Mouse (Mus musculus) layer of hippocampus, adult 9-10 months (tissue): ENCODE results near the gene Scgb1b30.
"Not testable (repeated sequence)": the region's sequence is repeated elsewhere in the genome, so short reads cannot be mapped to it uniquely, and the experiment has no call there.

Experiments used
- DNase-seq: peaks from one replicate; pipeline ENCODE4 v3.0.0; 2022; ENCODE audit warnings: low spot score

Gene Scgb1b30

DNA sequence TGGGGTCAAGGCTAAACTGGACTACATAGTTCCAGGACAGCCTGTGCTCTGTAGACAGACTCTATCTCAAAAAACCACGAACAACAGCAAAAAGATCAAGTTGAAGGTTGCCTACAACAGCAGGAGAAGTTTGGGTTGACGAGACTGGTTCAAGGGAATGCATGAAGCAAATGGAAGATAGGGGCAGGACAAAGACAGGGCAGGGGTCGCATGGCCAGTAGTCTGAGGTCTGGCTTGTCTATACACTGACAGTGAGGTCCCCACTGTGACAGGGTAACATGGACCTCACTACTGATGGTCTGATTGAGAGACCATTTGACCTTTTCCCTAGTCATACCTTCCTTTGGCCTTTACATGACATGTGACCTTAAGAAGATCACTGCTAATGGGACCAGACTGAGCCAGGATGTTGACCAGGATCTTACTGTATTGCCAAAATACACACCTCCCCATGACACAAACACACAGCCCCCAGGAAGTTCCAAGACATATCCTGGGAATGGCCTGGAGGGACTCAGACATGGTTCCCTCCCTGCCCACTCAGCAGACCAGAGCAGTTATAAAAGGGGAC lies at the start of gene Scgb1b30:
Gene Scgb1b30, plus strand, starts transcription at position 521 of the 571 bp plus-strand sequence.
- no peak for DNase-seq

DNA sequence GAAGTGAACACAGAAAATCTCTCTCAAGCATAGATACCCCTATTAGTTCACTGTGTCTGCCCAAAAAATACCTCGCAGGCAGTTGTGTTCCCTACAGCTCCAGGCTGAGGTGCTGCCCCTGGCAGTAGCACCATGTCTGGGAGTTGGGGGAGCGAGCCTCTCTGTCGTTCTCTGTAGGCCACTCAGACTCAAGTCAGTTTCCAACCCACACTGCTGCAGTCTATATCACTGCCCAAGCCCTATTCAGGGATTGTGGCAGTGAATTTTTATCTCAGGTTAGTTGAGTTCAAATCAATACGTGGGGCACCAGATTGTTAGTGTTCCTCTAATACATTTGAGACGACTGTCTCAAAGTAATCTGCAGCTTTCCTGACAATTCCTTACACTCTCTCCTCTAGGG lies 27.1 kb upstream of the Scgb1b30 start:
- DNase-seq: not testable (repeated sequence)

DNA sequence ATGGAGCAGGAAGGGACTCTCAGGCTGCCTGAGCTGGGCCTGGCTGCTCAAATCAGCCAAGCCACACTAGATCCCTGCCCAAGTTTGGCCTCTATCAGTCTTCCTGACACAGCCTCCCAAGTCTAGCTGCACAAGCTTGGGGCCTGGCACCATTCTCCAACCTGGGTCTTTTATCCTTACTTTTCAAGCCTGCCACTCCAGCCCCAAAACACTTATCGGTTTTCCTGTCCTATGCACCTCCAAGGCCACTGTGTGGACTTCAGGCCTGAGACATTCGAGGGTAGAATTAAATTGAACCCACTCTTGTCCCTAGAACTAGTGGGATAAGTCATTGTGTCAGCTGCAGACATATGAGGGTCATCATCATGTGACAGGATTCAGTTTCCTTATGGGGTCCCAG lies 4.8 kb downstream of the Scgb1b30 start:
- no peak for DNase-seq

DNA sequence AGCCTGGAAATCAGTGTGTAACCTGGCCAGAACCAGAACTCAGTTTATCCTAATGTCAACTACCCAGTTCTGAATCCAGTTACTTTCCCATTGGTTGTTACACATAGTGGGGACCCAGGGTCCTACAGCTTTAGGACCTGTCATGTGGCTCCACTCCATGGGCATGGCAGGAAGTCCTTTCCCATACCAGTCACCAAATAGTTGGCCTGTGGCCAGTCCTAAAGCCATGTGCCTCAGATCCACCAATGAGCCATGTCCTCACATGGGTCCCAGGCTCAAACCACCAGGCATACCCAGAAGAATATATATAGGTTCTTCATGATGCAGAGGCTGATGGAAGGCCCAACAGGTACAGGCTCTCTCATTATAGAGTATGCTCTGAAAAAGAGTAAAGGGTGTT lies 6.0 kb downstream of the Scgb1b30 start:
- no peak for DNase-seq

DNA sequence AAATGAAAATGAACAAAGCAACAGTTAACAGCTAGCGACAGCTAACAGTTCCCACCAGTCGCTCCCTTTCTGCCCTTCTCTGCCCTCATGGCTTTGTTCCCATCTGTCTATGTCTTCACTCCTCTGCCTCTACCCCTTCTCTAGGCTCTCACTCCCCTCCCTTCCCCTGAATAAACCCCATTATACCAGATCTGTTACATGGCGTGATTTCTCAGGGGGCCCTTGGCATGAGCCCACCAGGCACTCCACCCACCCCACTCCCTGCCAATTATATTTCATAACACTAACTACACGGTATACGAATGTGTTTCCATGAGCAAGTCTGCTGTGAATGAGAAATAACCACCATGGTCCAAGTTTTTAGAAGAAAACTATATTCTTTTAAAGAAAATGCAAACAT lies 14.0 kb downstream of the Scgb1b30 start:
- DNase-seq: no peak

DNA sequence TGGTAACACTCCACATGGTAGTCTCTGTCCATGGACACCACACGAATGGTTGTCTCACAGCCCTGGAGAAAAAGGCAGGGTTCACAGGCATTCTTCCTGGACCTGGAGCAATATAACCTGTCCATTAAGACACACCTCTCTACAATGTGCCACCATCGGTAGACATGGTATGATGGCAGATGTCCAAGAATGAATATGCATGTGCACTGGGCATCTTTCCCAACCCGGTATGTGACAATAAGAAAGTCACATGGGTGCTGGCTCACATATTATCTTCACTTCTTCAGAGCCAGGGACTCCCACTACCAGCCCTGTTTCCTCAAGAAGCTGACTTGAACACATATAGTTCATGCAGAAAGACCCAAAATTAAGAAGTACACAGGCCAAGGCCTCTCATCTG lies 21.4 kb downstream of the Scgb1b30 start:
- no peak for DNase-seq

DNA sequence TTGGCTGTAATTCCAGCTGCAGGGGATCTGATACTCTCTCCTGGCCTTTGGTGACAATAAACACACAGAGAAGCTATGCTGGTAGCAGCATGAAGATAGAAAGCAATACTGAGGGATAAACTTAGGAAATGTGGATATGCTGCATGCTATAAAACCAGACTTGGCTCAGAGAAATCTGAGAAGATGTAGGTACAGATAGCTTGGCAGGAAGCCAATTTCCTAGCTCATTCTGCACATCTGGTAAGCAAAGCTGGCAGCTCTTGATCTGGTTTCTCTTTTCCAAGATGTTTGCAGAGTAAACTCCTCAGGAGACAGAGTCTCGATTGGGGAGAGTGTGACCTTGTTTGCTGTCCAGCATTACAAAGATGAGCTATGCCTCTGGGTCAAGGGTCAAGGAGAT lies 25.4 kb downstream of the Scgb1b30 start:
- not testable (repeated sequence) for DNase-seq

DNA sequence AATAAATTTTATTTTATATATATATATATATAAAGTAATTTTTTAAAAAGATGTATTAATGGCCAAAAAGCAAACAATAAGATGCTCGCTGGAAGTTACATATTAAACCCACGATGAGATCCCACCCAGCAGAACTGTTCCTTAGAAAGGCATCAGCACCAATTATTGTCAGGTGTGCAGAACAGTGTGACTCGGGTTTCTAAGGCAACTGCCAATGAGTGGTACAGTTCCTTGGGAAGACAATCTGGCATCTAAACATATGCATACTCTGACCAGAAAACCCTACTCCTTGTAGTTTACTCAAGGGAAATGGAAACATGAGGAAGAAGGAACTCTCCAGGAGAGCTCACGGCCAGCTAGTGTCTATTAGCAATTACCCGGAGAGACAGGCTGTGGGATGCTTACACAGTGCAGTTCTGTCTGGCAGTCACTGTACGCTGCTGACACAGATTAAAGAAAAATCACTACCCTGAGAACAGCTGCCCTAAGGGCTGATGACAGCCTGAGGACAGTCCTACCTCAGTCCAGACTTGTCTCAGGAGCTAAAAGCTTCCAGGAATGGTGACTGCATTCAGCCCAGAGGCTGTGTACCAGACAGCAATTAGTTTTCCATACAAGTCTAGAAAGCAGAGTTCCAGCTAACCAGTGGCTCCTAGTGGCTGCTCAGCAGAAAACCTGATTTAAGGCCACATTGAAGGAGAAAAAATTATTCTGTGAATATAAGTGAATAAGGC lies 27.9 kb downstream of the Scgb1b30 start:
- no peak for DNase-seq

DNA sequence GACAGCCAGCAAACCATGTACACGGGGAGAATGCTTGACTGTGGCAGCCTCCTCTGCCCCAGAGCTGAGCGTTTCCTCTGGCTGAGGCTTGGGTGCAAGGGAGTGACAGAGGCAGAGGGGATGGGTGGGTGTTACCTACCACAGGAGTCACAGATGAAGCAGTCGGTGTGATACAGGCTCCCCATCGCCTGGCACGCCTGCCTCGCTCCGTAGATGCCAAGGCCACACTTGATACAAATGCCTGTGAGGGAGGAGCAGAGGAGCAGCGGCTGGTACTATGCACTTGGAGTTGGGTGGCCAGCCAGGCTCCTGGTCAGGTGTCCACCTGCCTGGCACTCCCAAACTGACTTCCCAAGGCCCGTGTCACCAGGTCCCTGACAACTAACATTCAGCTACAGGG lies 30.1 kb downstream of the Scgb1b30 start:
- no peak for DNase-seq

DNA sequence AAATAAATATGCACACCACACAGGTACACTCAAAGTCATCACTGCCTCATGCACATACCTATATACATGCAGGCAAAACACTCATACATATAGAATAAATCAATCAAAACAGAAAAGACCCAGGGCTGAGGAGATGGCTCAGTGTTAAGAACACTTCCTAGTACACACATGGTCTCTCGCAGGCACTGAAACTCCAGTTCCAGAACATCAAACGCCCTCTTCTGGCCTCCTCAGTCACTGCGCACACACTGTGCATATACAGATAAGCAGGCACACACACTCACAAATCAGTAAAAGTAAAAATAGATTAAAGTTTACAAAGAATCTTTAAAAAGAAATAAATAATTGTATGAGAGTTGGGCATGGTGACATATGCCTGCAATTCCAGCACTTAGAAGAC lies 31.1 kb downstream of the Scgb1b30 start:
- DNase-seq: no peak

DNA sequence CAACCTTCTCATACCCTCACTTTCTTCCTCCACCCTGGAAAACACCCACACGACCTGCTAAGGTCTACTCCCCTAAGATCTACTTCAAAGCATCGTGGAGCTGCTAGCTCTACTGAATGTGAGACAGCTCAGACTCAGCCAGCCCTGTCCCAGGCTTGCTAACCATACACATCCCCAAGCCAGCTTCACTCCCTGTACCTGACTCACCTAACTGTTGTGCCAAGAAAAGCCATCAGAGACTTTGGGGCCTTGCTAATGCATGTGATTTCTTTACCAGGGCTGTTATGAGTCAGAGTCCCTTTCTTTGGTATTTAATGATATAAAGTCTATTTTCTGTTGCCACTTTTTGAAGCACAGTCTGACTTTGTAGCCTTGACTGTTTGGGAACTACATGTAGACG lies 35.9 kb downstream of the Scgb1b30 start:
- no peak for DNase-seq

DNA sequence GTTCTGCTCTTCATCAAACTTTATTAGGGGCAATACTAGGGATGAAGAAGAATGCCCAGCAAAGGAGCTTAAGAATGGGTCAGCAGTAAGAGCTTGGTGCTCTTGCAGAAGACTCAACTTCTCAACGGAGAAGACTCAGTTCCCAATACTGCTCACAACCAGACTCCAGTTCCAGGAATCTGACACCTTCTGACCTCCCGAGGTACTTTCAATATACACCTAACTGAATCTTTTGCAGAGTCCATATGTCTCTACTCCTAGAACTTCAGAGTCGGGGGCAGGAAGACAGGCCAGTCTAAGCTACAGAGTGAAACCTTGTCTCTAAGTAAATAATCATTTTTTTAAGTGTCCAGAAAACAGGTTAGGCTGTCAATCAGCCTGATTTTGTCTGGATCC lies 36.7 kb downstream of the Scgb1b30 start:
- DNase-seq: no peak

DNA sequence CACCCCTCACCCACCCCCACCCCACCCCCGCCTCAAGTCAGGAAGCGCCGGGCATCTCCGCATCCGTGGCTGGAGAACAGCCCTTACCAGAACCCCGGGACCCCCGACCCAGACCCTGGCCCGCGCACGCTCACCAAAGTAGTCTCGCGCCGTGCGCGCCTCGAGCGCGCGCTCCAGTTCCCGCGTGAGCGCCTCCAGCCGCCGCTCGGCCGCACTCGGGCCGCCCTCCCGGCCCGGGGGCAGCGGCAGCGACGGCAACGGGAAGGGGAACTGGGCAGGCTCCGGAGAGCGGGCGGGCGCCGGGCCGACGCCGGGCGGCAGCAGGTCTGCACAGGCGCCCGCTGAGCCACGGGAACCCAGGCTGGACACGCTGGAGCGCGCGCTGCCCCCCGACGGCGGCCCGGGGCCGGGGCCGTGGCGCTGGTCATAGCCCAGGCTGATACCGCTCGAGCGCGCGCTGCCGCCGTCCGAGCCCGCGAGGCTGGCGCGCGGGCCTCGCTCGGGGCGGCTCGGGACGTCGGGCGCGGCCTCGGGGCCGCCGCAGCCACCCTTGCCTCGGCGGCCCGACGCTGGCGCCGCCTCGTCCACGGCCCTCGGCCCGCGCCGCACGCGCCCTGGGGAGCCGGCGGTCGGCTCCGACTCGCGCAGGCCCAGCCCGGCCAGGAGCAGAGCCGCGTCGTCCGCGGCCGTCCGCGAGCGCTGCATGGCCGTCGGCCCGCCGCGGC lies 37.3 kb downstream of the Scgb1b30 start:
- DNase-seq: no peak

DNA sequence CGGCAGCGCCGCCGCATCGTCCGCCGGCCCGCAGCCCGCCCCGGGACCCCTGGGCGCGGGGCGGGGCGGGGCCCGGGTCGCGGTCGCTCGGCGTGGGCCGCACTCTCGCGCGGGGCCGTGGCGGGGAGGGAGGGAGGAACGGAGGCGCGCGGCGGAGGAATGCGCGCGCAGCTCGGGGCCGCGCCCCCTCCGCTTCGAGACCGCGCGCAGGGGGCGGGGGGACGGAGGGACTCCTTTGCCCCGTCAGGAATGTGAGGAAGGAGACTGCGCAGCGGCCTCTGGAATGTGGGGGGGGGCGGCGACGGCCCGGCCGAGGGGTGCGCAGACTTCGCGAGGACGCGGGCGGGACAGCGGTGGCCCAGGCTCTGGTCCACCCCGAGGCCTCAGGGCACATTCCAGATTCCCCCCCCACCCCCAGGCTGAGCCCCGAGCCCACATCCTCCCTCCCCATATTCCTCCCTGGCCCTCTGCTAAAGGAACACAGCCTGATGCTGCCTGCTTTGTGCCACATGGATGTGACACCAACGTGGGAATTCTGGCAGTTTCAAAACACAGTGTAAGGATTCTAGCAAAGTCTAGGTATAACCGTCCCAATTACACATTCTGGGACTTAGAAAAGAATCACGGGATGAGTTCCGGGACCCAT lies 38.0 kb downstream of the Scgb1b30 start, which contains the start of gene Wtip:
Gene Wtip, minus strand, starts transcription at position 152 of the 646 bp plus-strand sequence.
- no peak for DNase-seq

DNA sequence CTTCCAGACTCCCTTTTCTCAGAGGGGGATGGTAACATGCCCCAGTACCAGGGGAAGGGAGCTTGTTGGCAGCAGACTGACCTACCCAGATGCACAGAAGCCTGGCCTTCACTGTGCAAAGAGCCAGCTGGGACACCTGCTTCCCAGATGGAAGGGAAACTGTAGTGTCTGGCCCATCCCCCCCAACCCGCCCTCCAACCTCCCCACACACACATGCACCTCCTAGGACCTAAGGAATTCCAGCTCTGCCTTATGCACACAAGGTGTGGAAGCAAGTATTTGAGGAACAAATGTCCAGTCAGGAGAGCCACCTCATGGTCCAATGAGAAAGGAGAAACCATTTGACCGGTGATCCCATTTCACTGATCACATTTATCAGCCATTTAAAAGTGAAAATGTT lies 39.1 kb downstream of the Scgb1b30 start:
- DNase-seq: no peak

DNA sequence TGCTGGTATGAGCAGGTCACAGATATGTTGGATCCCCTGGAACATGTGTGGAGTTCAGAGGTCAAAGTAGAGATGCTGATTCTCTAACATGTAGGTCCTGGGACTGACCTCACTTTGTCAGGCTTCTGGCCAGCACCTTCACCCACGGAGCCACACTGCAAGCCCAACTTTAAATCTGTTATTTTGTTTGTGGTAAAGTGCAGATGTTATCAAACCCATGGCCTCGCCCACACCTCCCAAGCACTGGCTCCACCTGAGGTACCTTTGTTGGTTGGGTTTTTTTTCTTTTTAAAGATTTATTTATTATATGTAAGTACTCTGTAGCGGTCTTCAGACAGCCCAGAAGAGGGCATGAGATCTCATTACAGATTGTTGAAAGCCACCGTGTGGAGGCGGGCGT lies 44.3 kb downstream of the Scgb1b30 start:
- no peak for DNase-seq

DNA sequence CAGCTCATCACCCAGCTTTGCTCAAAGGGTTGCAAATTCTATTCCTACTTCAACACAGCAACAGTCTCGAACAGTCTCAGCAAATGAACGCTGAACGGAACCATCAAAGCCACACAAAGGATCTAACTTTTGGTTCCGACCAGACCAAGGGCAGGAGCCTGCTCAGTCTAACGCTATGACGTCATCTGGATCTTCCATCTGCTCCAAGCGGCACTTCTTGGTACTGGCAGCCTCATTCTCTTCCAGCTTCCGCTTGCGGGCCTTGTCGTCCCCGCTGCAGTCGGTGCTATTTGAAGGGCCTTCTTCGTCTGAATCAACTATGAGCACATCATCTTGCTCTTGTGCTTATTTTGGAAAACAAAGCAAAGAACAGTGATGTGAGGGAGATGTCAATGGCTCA lies 45.9 kb downstream of the Scgb1b30 start:
- DNase-seq: no peak

DNA sequence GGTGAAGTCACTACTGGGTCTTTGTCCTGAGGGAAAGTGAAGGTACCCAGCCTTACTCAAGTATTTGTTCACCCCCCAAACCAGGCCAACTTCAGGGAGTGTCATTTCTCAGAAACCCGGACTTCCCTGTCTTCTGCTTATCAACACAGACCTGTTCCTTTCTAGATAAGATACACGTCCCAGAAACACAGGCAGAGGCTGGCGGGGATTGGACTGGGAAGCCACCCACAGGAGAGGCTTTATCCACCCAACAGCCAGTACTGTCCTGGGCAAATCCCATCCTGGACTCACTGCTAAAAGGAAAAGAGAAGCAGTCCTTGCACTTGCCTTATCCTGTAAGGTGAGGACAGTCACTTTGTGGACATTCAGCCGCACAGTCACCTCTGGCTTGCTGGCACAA lies 52.0 kb downstream of the Scgb1b30 start:
- no peak for DNase-seq
